Mouse (Mus musculus): ENCODE measurements at regions not wholly inside any gene's neighbourhood (a gene's known extent, or its start where the extent isn't known, plus 50 kb on each side); places are given as distances from the start of the nearest gene placed in this dataset.

GRCm38 (mm10) chr5:91739433-91740158 lies 222.2 kb downstream of the Parm1 start:
- no peaks in the 10 kb centered on the region for H3K27me3 ChIP-seq
- H3K4me1 ChIP-seq = no peaks in the 10 kb centered on the region
- 77% methylated on average over 16 of the region's 16 CpGs for WGBS
- no peak overlapping the region for H3K9ac ChIP-seq
- H3K4me2 ChIP-seq = no peak overlapping the region
- H3K27ac ChIP-seq = no peak overlapping the region
- no peak overlapping the region for H3K4me3 ChIP-seq
- no peaks in the 10 kb centered on the region for H3K9me3 ChIP-seq (replicated peaks)
- H3K36me3 ChIP-seq (ENCODE audit: poor library complexity, severe bottlenecking) = no peaks in the 10 kb centered on the region
- ATAC-seq = no peak

GRCm38 (mm10) chr5:91732002-91732401 lies 214.6 kb downstream of the Parm1 start:
- Histone ChIP-seq H3K36me3 (ENCODE audit: poor library complexity, severe bottlenecking) (no peaks in the 10 kb centered on the region), H3K9me3 (replicated peaks) (no peaks in the 10 kb centered on the region), H3K4me1 (no peaks in the 10 kb centered on the region), H3K27me3 (no peaks in the 10 kb centered on the region), H3K4me2 (no peak overlapping the region), H3K27ac (no peak overlapping the region), H3K4me3 (no peak overlapping the region), H3K9ac (no peak overlapping the region)
- no peak for ATAC-seq
- 80% methylated on average over 5 of the region's 5 CpGs for WGBS

- no peak for ATAC-seq
- H3K4me3 ChIP-seq = no peak overlapping the region
- 82% methylated on average over 5 of the region's 5 CpGs for WGBS
- H3K27me3 ChIP-seq = no peaks in the 10 kb centered on the region
- H3K4me2 ChIP-seq = no peak overlapping the region
- no peaks in the 10 kb centered on the region for H3K36me3 ChIP-seq (ENCODE audit: poor library complexity, severe bottlenecking)
- H3K4me1 ChIP-seq = no peaks in the 10 kb centered on the region
- no peak overlapping the region for H3K27ac ChIP-seq
- no peak overlapping the region for H3K9ac ChIP-seq
- no peaks in the 10 kb centered on the region for H3K9me3 ChIP-seq (replicated peaks)
These were observed 213.7 kb downstream of the Parm1 start for GRCm38 (mm10) chr5:91731155-91731554.

- H3K4me2 ChIP-seq = no peak overlapping the region
- no peaks in the 10 kb centered on the region for H3K4me1 ChIP-seq
- no peak overlapping the region for H3K27ac ChIP-seq
- ATAC-seq = no peak
- no peak overlapping the region for H3K4me3 ChIP-seq
- no peak overlapping the region for H3K9ac ChIP-seq
- no peaks in the 10 kb centered on the region for H3K36me3 ChIP-seq (ENCODE audit: poor library complexity, severe bottlenecking)
- H3K27me3 ChIP-seq = no peaks in the 10 kb centered on the region
- WGBS = 37% methylated on average over 3 of the region's 3 CpGs
- no peaks in the 10 kb centered on the region for H3K9me3 ChIP-seq (replicated peaks)
These were observed 212.5 kb downstream of the Parm1 start for GRCm38 (mm10) chr5:91729868-91730267.

- Histone ChIP-seq H3K27me3 (no peaks in the 10 kb centered on the region), H3K9me3 (replicated peaks) (no peaks in the 10 kb centered on the region), H3K9ac (no peak overlapping the region), H3K4me1 (no peaks in the 10 kb centered on the region), H3K4me3 (no peak overlapping the region), H3K4me2 (no peak overlapping the region), H3K27ac (no peak overlapping the region), H3K36me3 (ENCODE audit: poor library complexity, severe bottlenecking) (no peaks in the 10 kb centered on the region)
- peak; percentile 61; the same call in 1 of the 2 replicates for ATAC-seq
- WGBS = 17% methylated on average over 4 of the region's 4 CpGs
These were observed 212.0 kb downstream of the Parm1 start for GRCm38 (mm10) chr5:91729415-91729814.

GRCm38 (mm10) chr5:91727448-91727847 lies 210.0 kb downstream of the Parm1 start:
- no peak overlapping the region for H3K4me3 ChIP-seq
- 57% methylated on average over 2 of the region's 2 CpGs for WGBS
- no peak overlapping the region for H3K4me2 ChIP-seq
- no peak overlapping the region for H3K27ac ChIP-seq
- H3K4me1 ChIP-seq = no peaks in the 10 kb centered on the region
- H3K9ac ChIP-seq = no peak overlapping the region
- ATAC-seq = no peak
- no peaks in the 10 kb centered on the region for H3K36me3 ChIP-seq (ENCODE audit: poor library complexity, severe bottlenecking)
- H3K27me3 ChIP-seq = no peaks in the 10 kb centered on the region
- H3K9me3 ChIP-seq (replicated peaks) = no peaks in the 10 kb centered on the region

GRCm38 (mm10) chr5:91726118-91726500 lies 208.7 kb downstream of the Parm1 start:
- 83% methylated on average over 6 of the region's 6 CpGs for WGBS
- no peak for ATAC-seq
- no peaks in the 10 kb centered on the region for H3K27me3 ChIP-seq
- no peaks in the 10 kb centered on the region for H3K36me3 ChIP-seq (ENCODE audit: poor library complexity, severe bottlenecking)
- H3K9me3 ChIP-seq (replicated peaks) = no peaks in the 10 kb centered on the region
- no peak overlapping the region for H3K4me3 ChIP-seq
- H3K4me1 ChIP-seq = no peaks in the 10 kb centered on the region
- no peak overlapping the region for H3K9ac ChIP-seq
- no peak overlapping the region for H3K27ac ChIP-seq
- no peak overlapping the region for H3K4me2 ChIP-seq

- Histone ChIP-seq H3K27ac (no peak overlapping the region), H3K4me2 (no peak overlapping the region), H3K4me3 (no peak overlapping the region), H3K27me3 (no peaks in the 10 kb centered on the region), H3K9ac (no peak overlapping the region), H3K36me3 (ENCODE audit: poor library complexity, severe bottlenecking) (no peaks in the 10 kb centered on the region), H3K9me3 (replicated peaks) (no peaks in the 10 kb centered on the region), H3K4me1 (no peaks in the 10 kb centered on the region)
- no peak for ATAC-seq
- 88% methylated on average over 4 of the region's 4 CpGs for WGBS
These were observed 208.1 kb downstream of the Parm1 start for GRCm38 (mm10) chr5:91725380-91726117.

GRCm38 (mm10) chr5:91724881-91725280 lies 207.5 kb downstream of the Parm1 start:
- WGBS = 87% methylated on average over 1 of the region's 1 CpGs
- no peaks in the 10 kb centered on the region for H3K4me1 ChIP-seq
- no peak overlapping the region for H3K4me2 ChIP-seq
- no peak for ATAC-seq
- H3K36me3 ChIP-seq (ENCODE audit: poor library complexity, severe bottlenecking) = no peaks in the 10 kb centered on the region
- no peaks in the 10 kb centered on the region for H3K9me3 ChIP-seq (replicated peaks)
- H3K27me3 ChIP-seq = no peaks in the 10 kb centered on the region
- H3K9ac ChIP-seq = no peak overlapping the region
- no peak overlapping the region for H3K27ac ChIP-seq
- H3K4me3 ChIP-seq = no peak overlapping the region

GRCm38 (mm10) chr5:91723416-91723815 lies 206.0 kb downstream of the Parm1 start:
- no peaks in the 10 kb centered on the region for H3K9me3 ChIP-seq (replicated peaks)
- H3K27me3 ChIP-seq = no peaks in the 10 kb centered on the region
- H3K4me1 ChIP-seq = no peaks in the 10 kb centered on the region
- no peak overlapping the region for H3K27ac ChIP-seq
- H3K36me3 ChIP-seq (ENCODE audit: poor library complexity, severe bottlenecking) = no peaks in the 10 kb centered on the region
- no peak overlapping the region for H3K4me3 ChIP-seq
- H3K9ac ChIP-seq = no peak overlapping the region
- WGBS = 58% methylated on average over 1 of the region's 1 CpGs
- H3K4me2 ChIP-seq = no peak overlapping the region
- ATAC-seq = no peak

- Histone ChIP-seq H3K9ac (no peak overlapping the region), H3K4me2 (no peak overlapping the region), H3K36me3 (ENCODE audit: poor library complexity, severe bottlenecking) (no peaks in the 10 kb centered on the region), H3K27me3 (no peaks in the 10 kb centered on the region), H3K4me1 (no peaks in the 10 kb centered on the region), H3K4me3 (no peak overlapping the region), H3K27ac (no peak overlapping the region), H3K9me3 (replicated peaks) (no peaks in the 10 kb centered on the region)
- no peak for ATAC-seq
- WGBS = 2% methylated on average over 5 of the region's 5 CpGs
These were observed 205.6 kb downstream of the Parm1 start for GRCm38 (mm10) chr5:91722982-91723381.

- no peak overlapping the region for H3K4me2 ChIP-seq
- no peak overlapping the region for H3K27ac ChIP-seq
- 75% methylated on average over 5 of the region's 5 CpGs for WGBS
- no peaks in the 10 kb centered on the region for H3K27me3 ChIP-seq
- no peaks in the 10 kb centered on the region for H3K4me1 ChIP-seq
- no peaks in the 10 kb centered on the region for H3K36me3 ChIP-seq (ENCODE audit: poor library complexity, severe bottlenecking)
- H3K9me3 ChIP-seq (replicated peaks) = no peaks in the 10 kb centered on the region
- H3K9ac ChIP-seq = no peak overlapping the region
- no peak overlapping the region for H3K4me3 ChIP-seq
- no peak for ATAC-seq
These were observed 205.0 kb downstream of the Parm1 start for GRCm38 (mm10) chr5:91722403-91722802.
